Mouse (Mus musculus) liver, postnatal 0 days (tissue): ENCODE results near the gene Zfp654. TPM values are rescaled to one million over a fixed set of nuclear protein-coding genes. Genes with fewer than 3 reads are reported as not detected.

Source experiments
- ATAC-seq: fragments of 200-750 bp; cut with Nextera tagmentation; 2 replicates; pipeline ENCODE4 v1.8.0; 2017; ENCODE audit warnings: mild to moderate bottlenecking, moderate library complexity
- DNase-seq: peaks from one replicate; pipeline ENCODE4 v3.0.0-alpha.2; 2016
- H3K27ac ChIP-seq: fragments of 300-500 bp; sonication (generic); 2 replicates; pipeline ENCODE4 v1.5.1; 2014; ENCODE audit warnings: antibody characterized with exemption, moderate library complexity, mild to moderate bottlenecking, low read depth
- H3K27me3 ChIP-seq: fragments of 300-500 bp; sonication (generic); 2 replicates; pipeline ENCODE4 v1.6.1; 2014; ENCODE audit warnings: low read length, control low read depth, mixed read lengths; ENCODE audit not compliant: insufficient read depth
- H3K36me3 ChIP-seq: fragments of 300-500 bp; sonication (generic); replicated peaks from 2 replicates; pipeline ENCODE4 v1.6.1; 2014; ENCODE audit warnings: mild to moderate bottlenecking, control low read depth, low read length, moderate library complexity, mixed read lengths; ENCODE audit not compliant: insufficient read depth
- H3K4me1 ChIP-seq: fragments of 300-500 bp; sonication (generic); 2 replicates; pipeline ENCODE4 v1.6.1; 2014; ENCODE audit warnings: antibody characterized with exemption, mild to moderate bottlenecking, control low read depth; ENCODE audit not compliant: insufficient read depth
- H3K4me2 ChIP-seq: fragments of 300-500 bp; sonication (generic); 2 replicates; pipeline ENCODE4 v1.6.1; 2014; ENCODE audit warnings: low read depth, mild to moderate bottlenecking, low read length, moderate library complexity, mixed read lengths
- H3K4me3 ChIP-seq: fragments of 300-500 bp; sonication (generic); 2 replicates; pipeline ENCODE4 v1.5.1; 2014; ENCODE audit warnings: low read depth, low read length
- H3K9ac ChIP-seq: fragments of 300-500 bp; sonication (generic); replicated peaks from 2 replicates; pipeline ENCODE4 v1.6.1; 2014; ENCODE audit warnings: mild to moderate bottlenecking, moderate library complexity
- H3K9me3 ChIP-seq: fragments of 300-500 bp; sonication (generic); 2 replicates; pipeline ENCODE4 v1.6.1; 2016; ENCODE audit warnings: mild to moderate bottlenecking, control low read depth, low read length, mixed read lengths
- CTCF ChIP-seq: sonication (generic); IDR thresholded peaks from 2 replicates; pipeline ENCODE4 v1.5.1; 2016; ENCODE audit warnings: antibody characterized with exemption, low read depth
- EP300 ChIP-seq: IDR thresholded peaks from 2 replicates; pipeline ENCODE4 v1.6.1; 2016; ENCODE audit warnings: antibody characterized with exemption, low read depth, mild to moderate bottlenecking
- whole genome bisulfite sequencing: fragments of 180-500 bp; shearing (Covaris S2); extraction: QIAGEN DNeasy Blood & Tissue Kit; methylation state at CpG from one replicate; pipeline ENCODE4 v1.1.7; 2014; ENCODE audit not compliant: insufficient replicate concordance; 5-methylcytosine and 5-hydroxymethylcytosine counted together
- polyA plus RNA-seq: library from polyadenylated mRNA; unstranded; fragments of >200 nt; fragmentation: Nextera tagmentation; extraction: Ambion mirVana; gene quantifications from 2 replicates; pipeline ENCODE4 v1.2.1, GENCODE M21; 2015

Zfp654 gene
- polyA plus RNA-seq, 1 experiment from 2014 or later: 2.1 TPM

DNA sequence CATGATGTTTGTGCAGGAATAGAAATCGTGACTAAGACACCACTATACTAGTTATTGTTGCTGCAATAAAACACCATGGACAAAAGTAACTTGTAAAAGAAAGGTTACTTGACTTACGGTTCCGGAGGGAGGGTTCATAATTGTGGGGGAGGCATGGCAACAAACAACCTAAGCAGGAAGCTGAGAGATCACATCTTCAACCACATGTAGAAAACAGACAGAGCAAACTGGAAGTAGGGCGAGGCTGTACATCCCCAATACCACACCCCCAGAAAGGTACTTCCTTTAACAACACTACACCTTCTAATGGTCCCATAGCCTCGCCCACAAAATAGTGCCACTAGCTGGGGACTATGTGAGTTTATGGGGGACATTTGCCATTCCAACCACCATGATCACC is 51.1 kb downstream of the Zfp654 start:
- Histone ChIP-seq H3K4me2 (no peak overlapping the region), H3K4me3 (no peak overlapping the region), H3K27ac (no peak overlapping the region), H3K9ac (no peak overlapping the region), H3K36me3 (0 out of 2 replicates have a peak, but pooled peaks cover 4% of the 10 kb centered on the region), H3K4me1 (peaks cover 3% of the 10 kb centered on the region; the same call in 1 of the 2 replicates), H3K9me3 (no peaks in the 10 kb centered on the region), H3K27me3 (no peaks in the 10 kb centered on the region)
- WGBS: 77% methylated on average over 5 of the region's 5 CpGs
- TF ChIP-seq EP300 (no peak), CTCF (no peak)
- no peak for ATAC-seq
- no peak for DNase-seq

DNA sequence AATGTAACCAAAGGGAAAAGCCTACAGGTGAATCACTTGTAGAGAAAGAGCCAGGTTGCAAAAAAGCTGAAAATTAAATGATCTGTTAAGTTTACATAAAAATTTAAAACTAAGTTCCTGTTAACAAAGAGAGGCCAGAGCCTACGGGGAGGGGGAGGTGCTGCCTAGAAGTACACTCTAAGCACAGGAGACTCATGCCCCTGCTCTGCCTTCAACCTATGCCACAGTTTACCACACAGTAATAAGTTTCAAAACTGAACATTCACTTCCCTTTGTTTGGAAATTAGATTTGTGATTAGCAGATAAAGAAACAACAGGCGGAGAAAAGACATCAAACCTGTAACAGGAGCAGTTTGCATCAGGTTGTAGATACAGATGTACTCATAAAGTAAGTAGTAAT is 56.6 kb downstream of the Zfp654 start:
- no peak overlapping the region for H3K4me2 ChIP-seq
- H3K36me3 ChIP-seq: peaks cover 5% of the 10 kb centered on the region; the same call in 1 of the 2 replicates
- no peak overlapping the region for H3K27ac ChIP-seq
- ATAC-seq: no peak
- no peaks in the 10 kb centered on the region; the same call in 1 of the 2 replicates for H3K4me1 ChIP-seq
- TF ChIP-seq CTCF: no peak
- no peak for TF ChIP-seq EP300
- no peak for DNase-seq
- no peaks in the 10 kb centered on the region for H3K9me3 ChIP-seq
- no peak overlapping the region for H3K9ac ChIP-seq
- WGBS: 60% methylated on average over 2 of the region's 2 CpGs
- no peak overlapping the region for H3K4me3 ChIP-seq
- H3K27me3 ChIP-seq: no peaks in the 10 kb centered on the region

DNA sequence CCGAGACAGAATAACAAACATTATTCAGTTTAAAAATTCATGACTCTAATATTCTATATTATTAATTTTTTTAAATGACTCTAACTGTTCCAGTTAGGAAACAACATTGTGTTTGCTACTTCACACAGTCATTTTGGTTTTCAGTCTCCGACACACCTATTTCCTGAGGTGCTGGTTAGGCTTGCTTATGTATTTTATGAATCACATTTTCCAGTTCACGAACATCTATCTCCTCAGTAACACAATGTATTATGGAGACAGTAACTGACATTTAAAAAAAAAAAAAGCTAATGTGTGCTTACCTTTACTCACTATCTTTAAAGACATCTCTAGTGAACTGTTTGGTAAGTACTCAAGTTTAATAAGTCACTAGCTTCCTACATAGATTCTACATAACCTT is 61.7 kb downstream of the Zfp654 start:
- H3K9ac ChIP-seq: no peak overlapping the region

DNA sequence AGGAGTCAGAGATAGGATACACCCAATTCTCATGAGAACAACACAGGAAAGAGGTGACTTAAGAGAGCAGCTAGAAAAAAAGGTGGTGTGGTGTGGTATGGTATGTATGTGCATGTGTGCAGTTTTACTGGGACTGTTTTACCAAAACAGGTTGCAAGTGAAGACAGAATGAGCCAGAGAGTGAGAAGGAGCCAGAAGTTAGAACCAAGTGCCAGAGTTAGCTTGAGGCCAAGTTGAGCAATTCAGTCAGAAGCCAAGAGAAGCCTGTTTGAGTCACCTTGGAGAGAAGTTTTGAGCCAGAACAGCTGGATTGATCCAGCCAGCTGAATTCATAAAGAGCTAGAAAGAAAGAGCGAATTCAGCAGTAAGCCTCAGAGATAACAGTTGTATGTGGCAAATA is 75.9 kb downstream of the Zfp654 start:
- no peak for TF ChIP-seq EP300
- no peaks in the 10 kb centered on the region for H3K9me3 ChIP-seq
- H3K4me2 ChIP-seq: no peak overlapping the region
- no peak for ATAC-seq
- no peak overlapping the region for H3K9ac ChIP-seq
- H3K27ac ChIP-seq: no peak overlapping the region
- no peaks in the 10 kb centered on the region for H3K27me3 ChIP-seq
- DNase-seq: no peak
- 70% methylated on average over 1 of the region's 1 CpGs for WGBS
- peaks cover 4% of the 10 kb centered on the region for H3K4me1 ChIP-seq
- H3K4me3 ChIP-seq: no peak overlapping the region
- H3K36me3 ChIP-seq: no peaks in the 10 kb centered on the region

More for the DNA sequence above, 61.7 kb downstream of the Zfp654 start:
- Histone ChIP-seq H3K36me3 (peaks cover 27% of the 10 kb centered on the region), H3K27me3 (no peaks in the 10 kb centered on the region), H3K4me2 (no peak overlapping the region), H3K4me3 (no peak overlapping the region), H3K27ac (no peak overlapping the region), H3K4me1 (no peaks in the 10 kb centered on the region; the same call in 1 of the 2 replicates), H3K9me3 (no peaks in the 10 kb centered on the region)
- TF ChIP-seq CTCF (no peak), EP300 (no peak)
- no peak for ATAC-seq
- DNase-seq: no peak
- 89% methylated on average over 3 of the region's 3 CpGs for WGBS

DNA sequence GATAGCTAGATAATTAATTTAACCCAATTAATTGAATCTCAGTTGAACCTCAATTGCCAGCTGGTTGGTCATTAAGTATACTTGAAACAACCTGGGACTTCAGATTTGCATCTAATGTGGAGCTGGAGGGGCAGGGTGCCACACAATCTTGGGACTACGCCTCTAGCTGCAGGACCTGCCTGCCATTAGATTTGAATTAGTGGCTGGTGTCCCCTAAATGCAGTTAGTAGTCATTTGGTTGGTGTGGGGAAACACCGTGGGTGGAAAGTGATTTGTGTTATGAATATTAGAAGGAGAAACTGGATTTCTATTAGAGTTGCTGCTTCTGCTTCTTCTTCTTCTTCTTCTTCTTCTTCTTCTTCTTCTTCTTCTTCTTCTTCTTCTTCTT is 80.0 kb downstream of the Zfp654 start:
- Histone ChIP-seq H3K27me3 (no peaks in the 10 kb centered on the region), H3K9ac (no peak overlapping the region), H3K4me1 (peaks cover 4% of the 10 kb centered on the region), H3K27ac (no peak overlapping the region), H3K4me2 (peak overlapping the region; percentile 84), H3K9me3 (no peaks in the 10 kb centered on the region), H3K4me3 (peak overlapping the region; percentile 97), H3K36me3 (no peaks in the 10 kb centered on the region)
- TF ChIP-seq CTCF (no peak), EP300 (no peak)
- WGBS: 85% methylated on average over 2 of the region's 2 CpGs
- DNase-seq (no peak), ATAC-seq (no peak)

DNA sequence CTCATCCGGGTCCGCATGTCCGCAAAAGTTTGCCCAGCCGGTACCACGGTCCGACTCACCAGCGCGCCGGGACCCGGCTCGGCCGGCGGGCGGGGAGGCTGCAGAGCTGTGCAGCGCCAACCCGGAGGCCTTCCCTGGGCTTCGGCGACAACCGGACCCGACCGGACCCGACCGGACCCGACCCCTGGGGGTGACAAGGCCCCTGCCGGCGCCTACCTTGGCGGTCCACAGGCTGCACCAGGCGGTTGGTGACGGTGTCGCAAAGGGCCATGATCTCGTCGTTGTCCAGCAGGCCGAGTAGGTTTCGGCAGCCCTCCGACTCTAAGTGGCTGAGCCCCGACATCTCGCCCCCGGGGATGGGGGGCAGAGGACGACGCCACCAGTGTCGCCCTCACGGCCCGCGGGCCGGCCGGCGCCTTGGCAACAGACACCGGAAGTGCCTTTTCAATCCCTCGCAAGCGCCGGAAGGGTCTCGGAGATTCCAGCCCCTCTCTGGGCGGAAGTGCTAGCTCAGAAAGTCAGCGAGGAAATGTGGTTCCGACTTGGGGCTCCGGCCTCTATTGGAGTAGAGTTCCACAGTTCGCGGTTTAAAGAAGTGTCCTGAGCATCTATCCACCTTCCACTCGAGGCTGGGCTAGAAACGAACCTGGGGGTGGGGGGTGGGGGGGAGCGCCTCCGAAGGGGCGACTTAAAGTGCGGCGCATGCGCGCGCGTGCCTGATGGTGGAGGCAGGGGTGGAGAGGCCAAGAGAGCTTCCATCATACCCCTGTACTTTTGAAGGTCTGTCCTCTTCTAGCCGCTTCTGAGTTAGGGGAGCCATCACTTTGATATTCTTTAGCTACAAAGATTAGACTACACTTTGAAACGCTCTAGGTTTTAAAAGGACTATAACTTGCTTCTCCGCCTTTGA is 80.7 kb downstream of the Zfp654 start, which contains the start of gene 4930453N24Rik:
4930453N24Rik (minus strand) TSS at position 641 of the 910 bp plus-strand sequence.
- TF ChIP-seq EP300: no peak
- TF ChIP-seq CTCF: no peak
- peak within 1 kb of the TSS; percentile 97 for H3K4me3 ChIP-seq
- peak within 1 kb of the TSS; percentile 84 for H3K4me2 ChIP-seq
- DNase-seq: peak; percentile 89
- peak within 1 kb of the TSS; percentile 95 for H3K9ac ChIP-seq
- H3K27ac ChIP-seq: peak within 1 kb of the TSS; percentile 84
- ATAC-seq: peak; percentile 97
- peaks cover 4% of the 10 kb centered on the region for H3K4me1 ChIP-seq
- H3K9me3 ChIP-seq: no peaks in the 10 kb centered on the region
- H3K27me3 ChIP-seq: no peaks in the 10 kb centered on the region
- H3K36me3 ChIP-seq: peaks cover 1% of the 10 kb centered on the region; the same call in 1 of the 2 replicates
- WGBS: 3% methylated on average over 72 of the region's 72 CpGs
